In the genomic region with DNA sequence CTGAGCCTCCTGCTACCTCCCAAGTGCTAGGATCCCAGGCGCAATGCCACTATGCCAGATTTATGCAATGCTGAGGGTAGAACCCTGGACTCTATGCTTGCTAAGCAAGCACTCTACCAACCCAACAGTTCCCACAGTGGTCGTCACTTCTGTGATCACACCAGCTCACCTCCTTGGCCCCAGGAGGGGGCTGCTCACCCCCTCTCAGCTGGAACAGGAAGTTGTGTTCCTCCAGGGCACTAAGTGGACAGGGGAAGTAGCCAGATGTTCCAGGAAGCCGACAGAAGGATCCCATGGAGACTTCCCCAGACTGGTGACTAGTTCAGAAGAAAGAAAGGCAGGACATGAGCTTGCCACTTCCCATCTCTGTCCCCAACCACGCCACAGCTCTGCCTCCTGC, we compare ENCODE assay signal across 1 mouse cellular context.
TF ChIP-seq lines count a peak whose summit lies in the region.

No protein-coding gene starts in this region.

TF ChIP-seq in MEL, 35 proteins besides CTCF, POLR2A, EP300 and RAD21:
- no peak for TF ChIP-seq USF2 (IDR thresholded peaks at IDR 0.05; ENCODE audit: borderline replicate concordance in 1 of 2, insufficient read depth in 1 of 2, low read depth in 1 of 2, low read length in 2 of 2)
- TF ChIP-seq BHLHE40 (IDR thresholded peaks at IDR 0.05; ENCODE audit: borderline replicate concordance, low read depth, low read length): no peak
- no peak for TF ChIP-seq E2F4 (IDR thresholded peaks at IDR 0.05; ENCODE audit: borderline replicate concordance, low read depth, low read length)
- TF ChIP-seq NELFE (IDR thresholded peaks at IDR 0.05; ENCODE audit: low read depth, low read length): no peak
- no peak for TF ChIP-seq POLR2AphosphoS2 (IDR thresholded peaks at IDR 0.05; ENCODE audit: low read length)
- no peak for TF ChIP-seq SIN3A (IDR thresholded peaks at IDR 0.05; ENCODE audit: low read length)
- TF ChIP-seq ZNF384 (IDR thresholded peaks at IDR 0.05; ENCODE audit: low read depth, low read length): no peak
- no peak for TF ChIP-seq ETS1 (IDR thresholded peaks at IDR 0.05; ENCODE audit: low read depth, low read length)
- no peak for TF ChIP-seq MAZ (IDR thresholded peaks at IDR 0.05; ENCODE audit: low read depth, low read length)
- no peak for TF ChIP-seq GATA1 (IDR thresholded peaks at IDR 0.05; ENCODE audit: low read depth, low read length)
- TF ChIP-seq KAT2A (conservative IDR thresholded peaks at IDR 0.05; ENCODE audit: low read depth, low read length): no peak
- TF ChIP-seq ELF1 (IDR thresholded peaks at IDR 0.05; ENCODE audit: low read depth, low read length): no peak
- no peak for TF ChIP-seq RCOR1 (IDR thresholded peaks at IDR 0.05; ENCODE audit: low read depth, low read length)
- TF ChIP-seq CHD1 (IDR thresholded peaks at IDR 0.05; ENCODE audit: low read depth, low read length): no peak
- no peak for TF ChIP-seq TAL1 (IDR thresholded peaks at IDR 0.05; ENCODE audit: low read length)
- no peak; the same call in 1 of the 2 replicates for TF ChIP-seq MXI1 (IDR thresholded peaks at IDR 0.05; ENCODE audit: low read depth, low read length)
- TF ChIP-seq USF1 (IDR thresholded peaks at IDR 0.05; ENCODE audit: low read depth, low read length): no peak
